Mouse (Mus musculus) layer of hippocampus, adult 2 months (tissue): ENCODE results near the gene Otub1. TPM values are rescaled to one million over a fixed set of nuclear protein-coding genes. Genes with fewer than 3 reads are reported as not detected.

ENCODE experiments used
- DNase-seq, 2 experiments: peaks; one replicate each; pipeline ENCODE4 v3.0.0; 2022; ENCODE audit warnings: low spot score in 2 of 2
- H3K27ac ChIP-seq: fragments of 200-600 bp; 2 replicates; pipeline ENCODE4 v1.8.1; 2022
- H3K4me3 ChIP-seq: fragments of 200-600 bp; 2 replicates; pipeline ENCODE4 v1.8.1; 2022; ENCODE audit warnings: mild to moderate bottlenecking
- CTCF ChIP-seq: fragments of 200-600 bp; conservative IDR thresholded peaks from 2 replicates; pipeline ENCODE4 v1.8.1; 2022; ENCODE audit warnings: antibody characterized with exemption, mild to moderate bottlenecking, moderate library complexity
- total RNA-seq, 2 experiments: library from RNA; stranded (reverse); gene quantifications; 2 replicates each; pipeline ENCODE4 v1.2.3; 2021

Gene Otub1
- total RNA-seq, 2 experiments from 2014 or later: 299 TPM

DNA sequence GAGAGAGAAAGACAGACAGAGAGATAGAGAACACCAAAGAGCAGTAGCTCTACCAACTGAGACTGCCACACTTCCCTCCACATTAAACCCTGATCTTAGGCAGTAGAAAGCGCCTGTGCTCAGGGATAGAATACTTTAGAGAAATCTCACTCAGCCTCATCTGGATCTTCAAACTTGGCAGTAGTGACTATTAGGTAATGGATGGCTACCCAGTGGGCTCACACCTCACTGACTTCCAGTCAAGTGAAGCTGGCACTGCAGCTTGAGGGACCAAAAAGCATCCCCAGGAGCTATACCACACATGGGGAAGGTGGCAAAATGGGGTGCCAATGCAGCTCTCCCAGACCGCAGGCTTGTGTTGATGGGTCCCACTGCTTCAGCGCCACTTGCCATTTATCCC lies 18.1 kb upstream of the Otub1 start:
- no peak for DNase-seq
- TF ChIP-seq CTCF: no peak
- Histone ChIP-seq H3K27ac (no peak overlapping the region), H3K4me3 (no peak overlapping the region)

GRCm38 (mm10) chr19:7223488-7223887 lies 17.4 kb upstream of the Otub1 start:
- TF ChIP-seq CTCF: no peak
- no peak overlapping the region for H3K27ac ChIP-seq
- DNase-seq: no peak
- no peak overlapping the region for H3K4me3 ChIP-seq

DNA sequence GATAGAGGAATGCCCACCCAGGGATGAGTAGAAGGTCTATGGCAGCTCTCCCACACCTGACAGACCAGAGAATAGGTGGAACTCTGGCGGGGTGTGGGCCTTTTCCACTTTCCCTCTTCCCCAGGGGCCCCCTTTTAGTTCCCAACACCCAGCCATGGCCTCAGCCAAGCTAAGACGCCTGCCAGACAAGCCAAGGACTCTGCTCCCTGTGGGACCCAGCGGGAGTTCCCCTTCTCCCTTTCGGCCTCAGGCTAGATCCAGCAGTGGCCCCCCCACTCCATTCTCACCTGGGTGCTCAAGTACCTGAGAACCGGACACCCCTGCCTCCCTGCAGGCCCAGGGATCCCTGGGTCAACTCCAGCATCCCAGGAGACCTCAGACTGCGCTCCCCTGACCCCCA lies 16.1 kb upstream of the Otub1 start:
- TF ChIP-seq CTCF: no peak
- DNase-seq: no peak
- Histone ChIP-seq H3K4me3 (no peak overlapping the region), H3K27ac (no peak overlapping the region)

- no peak for DNase-seq
- H3K27ac ChIP-seq: no peak overlapping the region
- H3K4me3 ChIP-seq: no peak overlapping the region
- TF ChIP-seq CTCF: no peak
These were observed 12.6 kb upstream of the Otub1 start for GRCm38 (mm10) chr19:7218753-7219152.

DNA sequence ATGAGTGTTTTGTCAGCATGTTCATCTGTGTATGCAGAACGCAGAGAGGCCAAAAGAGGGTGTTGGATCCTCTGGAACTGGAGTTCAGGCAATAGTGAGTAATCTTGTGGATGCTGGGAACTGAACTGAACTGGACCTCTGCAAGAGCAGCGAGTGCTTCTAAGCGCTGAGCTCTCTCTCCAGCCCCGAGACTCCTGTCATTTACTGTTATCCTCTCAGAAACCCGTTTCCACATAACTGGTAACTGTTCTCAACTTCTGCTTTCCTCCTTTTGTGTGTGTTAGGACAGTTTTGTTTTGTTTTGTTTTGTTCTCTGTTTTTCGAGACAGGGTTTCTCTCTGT lies 11.8 kb upstream of the Otub1 start:
- TF ChIP-seq CTCF: no peak; the same call in 1 of the 2 replicates
- DNase-seq: no peak
- Histone ChIP-seq H3K27ac (no peak overlapping the region), H3K4me3 (peak overlapping the region; percentile 96)

GRCm38 (mm10) chr19:7217162-7217925 lies 11.2 kb upstream of the Otub1 start, which contains the start of gene Cox8a:
Cox8a (minus strand) TSS chr19:7217616.
- Histone ChIP-seq H3K27ac (peak within 1 kb of the TSS; percentile 100), H3K4me3 (peak within 1 kb of the TSS; percentile 96)
- TF ChIP-seq CTCF: no peak; the same call in 1 of the 2 replicates
- DNase-seq: peak; percentile 95 to 98

- peak overlapping the region; percentile 96 for H3K4me3 ChIP-seq
- peak in 1 of 2 experiments; percentile 30 for DNase-seq
These were observed 8.4 kb upstream of the Otub1 start for GRCm38 (mm10) chr19:7214484-7214883.

DNA sequence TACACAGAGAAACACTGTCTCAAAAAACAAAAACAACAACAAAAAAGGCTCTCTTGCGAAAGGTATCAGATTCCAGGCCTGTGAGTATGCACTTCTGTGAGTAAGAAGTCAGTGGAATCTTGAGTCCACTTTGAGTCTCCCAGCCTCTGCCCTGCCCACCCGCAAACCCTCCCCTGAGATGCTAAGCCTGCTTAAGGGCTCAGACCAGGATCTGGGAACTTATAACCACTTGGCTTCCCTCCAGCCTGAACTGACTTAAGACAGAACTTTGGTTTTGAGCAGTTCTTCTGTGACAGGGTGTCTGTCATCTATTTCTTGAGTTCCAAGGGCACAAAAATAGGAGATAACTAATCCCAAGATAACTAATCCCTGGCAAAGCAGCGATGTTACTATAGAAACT lies 6.9 kb upstream of the Otub1 start:
- no peak for DNase-seq
- H3K27ac ChIP-seq: no peak overlapping the region
- H3K4me3 ChIP-seq: no peak overlapping the region
- TF ChIP-seq CTCF: no peak

More at GRCm38 (mm10) chr19:7214484-7214883, 8.4 kb upstream of the Otub1 start:
- TF ChIP-seq CTCF: no peak
- H3K27ac ChIP-seq: no peak overlapping the region

GRCm38 (mm10) chr19:7212216-7212615 lies 6.1 kb upstream of the Otub1 start:
- Histone ChIP-seq H3K27ac (peak overlapping the region; percentile 48; the same call in 1 of the 2 replicates), H3K4me3 (no peak overlapping the region)
- no peak for TF ChIP-seq CTCF
- no peak for DNase-seq

GRCm38 (mm10) chr19:7209907-7210646 lies 4.0 kb upstream of the Otub1 start:
- TF ChIP-seq CTCF: peak; percentile 56
- Histone ChIP-seq H3K4me3 (no peak overlapping the region), H3K27ac (no peak overlapping the region)
- no peak for DNase-seq

DNA sequence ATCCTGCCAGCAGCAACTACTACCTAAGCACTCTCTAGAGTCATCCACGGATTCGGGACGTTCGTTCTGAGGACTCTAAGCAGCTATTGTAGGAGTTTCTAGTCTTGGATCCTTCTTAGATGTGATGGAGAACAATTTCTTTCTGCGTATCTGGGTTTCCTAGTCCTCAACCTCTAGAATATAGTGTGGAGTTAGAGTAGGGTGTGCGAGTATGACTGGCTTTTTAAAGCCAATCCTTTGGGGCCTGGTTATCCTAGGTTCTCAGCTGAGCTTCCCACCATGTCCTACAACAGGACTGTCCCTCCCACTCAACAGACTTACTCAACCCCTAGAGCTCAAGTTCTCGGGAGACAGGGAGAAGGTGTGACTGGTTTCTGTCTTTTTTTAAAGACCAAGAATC lies 790 bp downstream of the Otub1 start:
- TF ChIP-seq CTCF: no peak

DNA sequence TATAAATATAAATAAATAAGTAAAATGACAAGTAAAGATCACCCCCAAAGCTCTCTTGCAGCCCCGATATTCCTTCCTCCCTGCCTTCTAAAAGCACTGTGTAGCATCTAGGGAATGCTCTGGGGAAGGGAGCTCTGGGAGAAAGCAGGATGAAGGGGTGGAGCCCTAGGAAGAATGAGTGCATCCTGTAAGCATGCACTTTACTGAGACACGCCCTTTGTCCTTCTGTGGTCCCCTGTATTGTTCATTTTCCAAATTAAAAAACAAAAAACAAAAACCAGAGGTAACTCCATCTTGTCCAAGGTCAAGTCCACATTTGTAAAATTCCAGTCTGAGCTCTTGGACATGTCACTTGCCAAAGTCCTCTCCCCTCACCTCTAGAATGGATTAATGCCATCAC lies 1.2 kb downstream of the Otub1 start:
- Histone ChIP-seq H3K4me3 (peak overlapping the region; percentile 98), H3K27ac (peak overlapping the region; percentile 98)
- no peak for DNase-seq
- no peak for TF ChIP-seq CTCF

More for the DNA sequence above, 790 bp downstream of the Otub1 start:
- Histone ChIP-seq H3K4me3 (peak overlapping the region; percentile 98), H3K27ac (peak overlapping the region; percentile 98)
- DNase-seq: no peak

GRCm38 (mm10) chr19:7200427-7200826 lies 5.7 kb downstream of the Otub1 start:
- no peak for TF ChIP-seq CTCF
- Histone ChIP-seq H3K27ac (no peak overlapping the region), H3K4me3 (no peak overlapping the region)
- DNase-seq: no peak

DNA sequence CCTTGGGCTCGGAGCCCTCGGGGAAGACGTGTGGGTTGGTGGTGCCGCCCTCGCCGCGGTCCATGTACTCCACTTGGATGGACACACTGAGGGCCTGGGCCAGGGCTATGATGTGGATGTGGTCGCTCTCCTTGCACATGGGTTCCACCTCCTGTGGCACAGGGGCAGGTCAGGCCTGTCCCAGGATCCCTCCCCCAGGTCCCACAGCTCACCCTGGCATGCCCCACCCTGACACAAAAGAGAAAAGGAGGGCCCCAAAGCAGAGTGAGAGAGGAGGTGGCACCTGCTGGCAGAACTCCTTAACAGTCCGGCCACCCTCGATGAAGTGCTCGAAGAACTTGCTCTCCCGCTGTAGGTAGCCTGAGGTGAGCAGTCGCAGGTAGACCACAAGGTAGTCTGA lies 7.0 kb downstream of the Otub1 start:
- no peak for TF ChIP-seq CTCF
- no peak overlapping the region for H3K4me3 ChIP-seq
- no peak overlapping the region for H3K27ac ChIP-seq
- no peak for DNase-seq
